Mouse (Mus musculus) megakaryocyte, embryonic 14.5 days (primary cell): Measurements from ENCODE around the gene Trmt11.

Experiments
- FLI1 ChIP-seq: IDR thresholded peaks from 2 replicates; pipeline ENCODE4 v1.6.1; 2012; ENCODE audit warnings: low read length, inconsistent platforms, mixed read lengths
- GATA1 ChIP-seq: IDR thresholded peaks from 3 replicates; pipeline ENCODE4 v1.6.1; 2012; ENCODE audit warnings: mixed read lengths, low read length, inconsistent platforms, borderline replicate concordance

DNA sequence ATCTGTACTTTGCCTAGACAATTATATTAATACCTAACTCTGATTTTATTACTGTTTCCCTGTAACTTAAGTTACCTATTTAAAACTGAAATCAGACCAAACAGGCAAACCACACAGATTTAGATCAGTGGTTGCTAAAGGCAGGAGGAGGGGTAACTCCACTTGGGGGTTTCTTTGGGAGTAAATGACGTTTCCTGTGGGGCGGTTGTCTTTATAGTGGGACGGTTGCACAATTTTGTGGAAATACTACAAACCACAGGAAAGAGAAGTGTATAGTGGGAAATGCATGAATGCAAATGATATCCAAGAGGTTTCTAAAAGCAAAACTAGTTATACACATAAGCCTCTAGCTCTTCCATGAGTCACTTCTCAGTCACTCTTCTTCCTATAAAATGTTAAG is 50.6 kb downstream of the Trmt11 start:
- no peak for TF ChIP-seq GATA1
- no peak for TF ChIP-seq FLI1
